ENCODE assay signal across 15 mouse cellular contexts in the genomic region with DNA sequence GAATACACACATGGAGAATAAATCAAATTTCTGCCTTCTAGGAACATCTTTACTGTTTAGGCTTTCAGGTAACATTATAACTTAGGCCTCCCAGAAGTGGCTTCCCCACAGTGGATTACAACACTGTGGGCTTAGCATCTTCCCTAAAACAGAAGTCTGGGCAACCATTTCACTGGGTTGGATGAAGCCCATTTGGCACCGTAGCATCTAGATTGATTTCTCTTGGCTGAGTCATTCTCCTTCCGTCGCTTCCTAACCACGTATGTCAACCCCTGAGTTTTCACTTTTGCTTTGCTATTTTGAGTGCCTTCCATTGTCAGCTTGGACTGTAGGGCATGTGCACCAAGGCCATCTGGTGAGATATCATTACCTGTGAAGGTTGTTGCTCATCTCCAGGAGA.
DNase-seq lines count a peak whose midpoint lies in the region.
"Had no signal": no experiment of that assay in that cellular context is flagged by ENCODE, and none has a peak within 500 bp of the region (broad histone marks: within the 10 kb centered on the region; RNA-seq: fewer than 3 reads in every experiment).

No protein-coding gene starts in this region.

- intact Hi-C loops in heart, postnatal 36 days (cut with DNase I): no loop called here
- intact Hi-C loops in left cerebral cortex, postnatal 10 days (cut with DNase I): no loop called here

- peak; percentile 34 for DNase-seq in cerebellum, postnatal 14 days
- DNase-seq in cerebellum, adult 8-10 months: no peak
- peak; percentile 14 for DNase-seq in heart, adult 11 months
- no peak for DNase-seq in heart, postnatal 36 days
- DNase-seq in 3T3-L1 (ENCODE audit: low read depth, low spot score) (peak; percentile 15), NIH3T3 (ENCODE audit: low read depth) (peak; percentile 4)
- no peak for DNase-seq in ovary, postnatal 36 days (ENCODE audit: low spot score)
- DNase-seq in left cerebral cortex, postnatal 10 days (ENCODE audit: extremely low spot score in 1 of 2, low spot score in 2 of 2): no peak
- DNase-seq: adrenal gland, postnatal 10 days; cerebellum, adult 18-20 months; cerebellum, postnatal 36 days; gastrocnemius, adult 2 months; gastrocnemius, postnatal 25 days; heart, postnatal 4 days; kidney, adult 11 months had no signal

Comparison
In these comparisons a context has a peak if more than half of its experiments do, and no peak if none do; other contexts are left out.
1. DNase-seq: peak in cerebellum, postnatal 14 days (2 of 2), heart, adult 11 months (single experiment), 3T3-L1 (single experiment) and NIH3T3 (single experiment); none in cerebellum, adult 8-10 months (single experiment), heart, postnatal 36 days (0 of 2), ovary, postnatal 36 days (single experiment) and left cerebral cortex, postnatal 10 days (0 of 2).